Mouse (Mus musculus) fibroblast of lung, adult 2 months (primary cell): Measurements from ENCODE around the gene Rtbdn.

ENCODE experiments used
- DNase-seq: peaks from one replicate; pipeline ENCODE4 v3.0.0-alpha.2; 2011; ENCODE audit warnings: low read depth

Gene Rtbdn

DNA sequence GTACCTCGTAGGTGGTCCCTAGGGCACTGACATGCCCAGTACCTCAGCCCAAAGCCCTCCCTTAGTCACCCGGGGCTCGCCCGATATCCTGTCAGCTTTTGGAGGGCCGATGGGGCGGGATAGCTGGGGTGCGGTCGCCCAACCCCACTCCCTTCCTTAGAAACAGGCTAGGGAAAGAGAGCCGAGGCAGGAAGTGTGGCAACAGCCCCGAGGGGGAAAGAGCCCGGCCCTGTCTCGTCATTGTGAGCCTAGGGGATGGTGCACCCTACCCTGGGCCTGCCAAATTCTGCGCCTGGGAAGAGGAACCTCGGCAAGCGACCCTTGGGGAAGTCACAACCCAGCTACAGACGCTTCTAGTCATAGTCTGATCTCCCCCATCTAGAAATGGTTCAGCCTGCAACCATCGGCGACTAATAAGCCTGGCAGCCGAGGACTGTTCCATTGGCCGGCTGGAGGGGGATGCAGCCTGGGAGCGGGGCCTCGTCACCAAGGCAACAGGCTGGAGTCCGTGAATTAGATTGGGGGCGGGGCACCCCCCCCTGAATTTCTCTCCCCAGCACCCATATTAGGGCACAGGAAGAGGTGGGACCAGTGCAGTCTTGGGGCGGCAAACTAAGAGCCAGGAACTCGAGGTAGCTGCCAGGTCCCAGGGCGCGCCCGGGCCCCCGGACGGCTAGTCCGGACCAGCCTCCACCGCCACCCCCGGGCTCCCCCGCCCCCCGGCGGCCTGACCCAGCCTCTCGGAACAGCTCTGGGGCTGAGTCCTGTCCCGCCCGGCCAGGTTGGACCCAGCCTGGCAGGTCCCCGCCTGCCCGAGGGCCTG is 33.0 kb downstream of the Rtbdn start:
- DNase-seq: peak; percentile 89

DNA sequence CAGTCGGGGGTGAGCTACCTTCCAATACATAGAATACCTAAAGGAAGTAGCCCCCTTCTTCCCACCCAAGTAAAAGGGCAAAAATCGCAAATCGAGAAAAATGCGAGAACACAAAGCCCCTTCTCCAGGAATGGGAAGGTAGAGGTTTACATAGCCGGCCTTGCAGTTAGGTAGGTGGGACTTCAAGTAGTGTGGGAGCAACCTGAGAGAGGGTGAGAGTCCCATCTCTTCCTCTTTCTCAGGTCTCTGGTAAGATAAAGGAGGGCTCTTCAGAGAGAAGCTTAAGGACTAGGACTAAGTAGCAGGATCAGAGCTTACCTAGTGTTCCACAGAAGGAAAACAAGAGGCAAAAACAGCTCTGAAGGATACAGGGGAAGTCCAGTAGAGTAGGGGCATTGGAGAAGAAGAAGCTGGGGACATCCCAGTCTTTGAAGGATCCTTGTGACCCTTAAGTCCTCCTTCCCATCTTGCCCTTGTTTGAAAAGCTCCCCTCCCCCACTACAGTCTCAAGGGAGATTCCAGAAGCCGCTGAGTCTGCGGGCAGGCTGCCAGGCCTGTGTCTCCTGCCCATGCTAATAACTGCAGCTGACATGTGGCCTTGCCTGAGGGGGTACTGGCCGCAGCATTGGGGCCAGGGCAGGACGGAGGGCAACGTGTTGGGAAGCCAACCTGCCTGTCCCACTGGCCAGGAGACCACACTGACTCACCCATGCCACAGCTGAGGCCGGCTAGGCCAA is 34.0 kb downstream of the Rtbdn start:
- peak; percentile 78 for DNase-seq

DNA sequence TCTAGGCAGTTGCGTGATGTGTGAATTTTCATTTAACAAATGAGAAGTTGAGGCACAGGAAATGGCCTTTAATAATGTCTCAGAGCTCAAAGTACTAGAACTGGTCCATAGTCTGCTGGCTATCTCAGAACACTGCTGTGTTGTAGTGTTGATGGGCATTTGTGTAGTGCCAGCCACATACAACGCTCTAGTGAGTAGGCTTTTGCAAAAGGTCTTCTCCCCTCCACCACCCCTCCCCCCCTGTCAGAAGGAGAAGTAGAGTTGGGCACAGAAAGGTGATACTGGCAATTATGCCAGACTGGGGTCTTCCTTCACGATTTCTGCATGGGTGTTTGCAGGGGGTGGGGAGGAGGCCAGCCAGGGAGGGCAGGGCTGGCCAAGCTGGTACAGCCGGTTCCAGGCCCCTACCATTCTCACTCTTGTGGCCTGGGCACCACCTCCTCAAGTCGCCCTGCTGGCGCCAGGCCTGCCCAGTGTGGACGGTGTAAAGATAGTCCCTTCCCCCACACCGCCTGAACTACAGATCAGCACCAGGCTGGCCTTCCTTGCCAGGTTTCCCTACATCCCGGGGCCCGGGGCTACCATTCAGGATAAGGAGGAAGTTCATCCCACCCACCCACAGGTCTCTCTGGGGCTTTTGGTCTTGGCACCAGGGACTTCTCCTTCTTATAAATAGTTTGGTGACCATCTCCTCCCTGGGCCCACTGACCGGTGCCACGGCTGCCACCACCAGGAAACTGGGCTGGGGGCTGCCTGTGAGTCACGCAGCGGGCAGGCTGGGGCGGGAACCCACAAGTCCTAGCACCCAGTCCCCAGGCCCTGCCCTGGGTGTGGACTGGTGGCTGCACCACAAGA is 35.1 kb downstream of the Rtbdn start:
- DNase-seq: no peak

DNA sequence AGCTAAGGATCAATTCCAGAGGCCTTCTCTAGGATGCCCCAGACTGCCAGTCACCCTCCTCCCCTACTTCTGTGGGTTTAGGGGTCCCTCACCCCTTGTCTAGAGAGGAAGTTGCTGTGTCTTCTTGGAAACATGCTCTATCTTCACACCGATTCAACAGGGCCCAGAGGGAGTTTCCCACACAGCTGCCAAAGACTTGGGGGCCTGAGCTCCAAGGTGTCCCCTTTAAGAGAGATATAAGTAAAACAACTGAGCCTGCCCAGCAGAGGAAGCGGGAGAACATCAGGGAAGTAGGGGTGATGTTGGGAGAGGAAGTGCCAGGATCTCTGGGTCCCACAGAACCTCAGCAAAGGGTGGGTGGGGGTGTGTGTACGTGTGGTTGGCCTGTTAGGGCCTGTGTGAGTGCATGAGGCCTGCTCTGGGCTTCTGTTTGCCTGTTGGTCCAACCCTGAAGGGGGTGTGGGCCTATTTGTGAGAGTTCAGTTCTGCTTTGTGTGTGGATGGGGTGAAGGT is 35.8 kb downstream of the Rtbdn start:
- no peak for DNase-seq

DNA sequence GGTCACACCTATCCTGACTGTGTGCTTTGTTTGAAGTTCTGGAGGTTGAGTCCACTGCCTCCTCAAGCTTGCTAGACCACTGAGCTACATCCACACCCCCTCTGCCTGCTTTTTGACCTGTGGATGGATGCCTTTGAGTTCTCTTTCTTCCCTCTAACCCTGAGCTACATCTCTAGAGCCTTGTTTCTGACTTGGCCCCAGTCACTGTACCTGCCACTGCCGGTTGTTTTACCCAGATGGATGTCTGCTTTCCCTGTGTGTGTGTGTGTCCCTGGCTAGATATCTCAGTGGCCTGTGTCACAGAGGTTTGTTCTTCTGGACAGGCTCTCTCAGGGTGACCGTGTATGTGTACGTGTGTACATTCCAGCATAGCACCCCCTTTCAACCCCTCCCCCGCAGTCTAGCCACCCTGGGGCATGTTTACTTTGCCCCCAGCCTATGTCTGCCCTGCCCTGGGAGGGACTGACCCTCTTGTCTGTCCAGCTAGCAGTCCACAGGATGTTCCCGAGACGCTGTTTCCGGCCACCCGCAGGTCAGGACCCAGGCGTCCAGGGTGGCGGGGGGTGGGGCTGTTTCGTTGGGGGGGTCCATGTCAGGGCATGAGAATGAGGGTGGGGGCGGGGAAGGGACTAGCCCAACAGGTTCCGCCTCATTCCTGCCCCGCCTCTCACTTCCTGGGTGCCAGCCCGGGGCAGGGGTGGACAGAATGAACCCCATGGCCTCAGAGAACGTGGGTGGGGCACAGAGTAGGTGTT is 37.7 kb downstream of the Rtbdn start:
- no peak for DNase-seq

DNA sequence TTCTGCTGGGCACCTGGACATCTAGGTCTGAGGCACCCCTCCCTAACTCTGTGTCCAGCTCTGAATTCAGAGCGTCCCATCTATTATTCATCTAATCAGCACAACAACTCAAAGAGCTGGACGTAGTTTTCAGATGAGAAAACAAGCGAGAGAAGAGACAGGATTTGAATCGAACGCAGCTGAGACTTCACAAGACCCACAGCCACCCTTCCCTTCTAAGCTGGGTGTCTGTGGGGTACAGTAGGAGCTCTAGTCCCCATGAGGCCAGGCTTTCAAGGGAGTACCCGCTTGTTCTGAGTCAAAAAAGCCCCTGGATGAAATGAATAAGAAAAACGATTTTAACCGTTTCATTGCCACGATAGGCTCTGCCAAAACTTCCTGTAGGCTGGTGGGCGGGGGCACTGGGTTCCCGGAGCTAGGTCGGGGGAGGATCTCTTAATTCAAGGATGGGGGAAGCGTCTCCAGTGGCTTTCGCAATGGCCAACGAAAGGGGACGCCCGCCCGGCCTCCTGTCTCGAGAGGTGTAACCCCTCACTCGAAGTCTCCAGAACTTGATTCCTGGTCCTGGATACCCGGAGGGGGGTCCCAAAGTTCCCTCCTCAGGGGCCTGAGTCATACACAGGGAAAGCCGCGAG is 38.4 kb downstream of the Rtbdn start:
- DNase-seq: no peak

DNA sequence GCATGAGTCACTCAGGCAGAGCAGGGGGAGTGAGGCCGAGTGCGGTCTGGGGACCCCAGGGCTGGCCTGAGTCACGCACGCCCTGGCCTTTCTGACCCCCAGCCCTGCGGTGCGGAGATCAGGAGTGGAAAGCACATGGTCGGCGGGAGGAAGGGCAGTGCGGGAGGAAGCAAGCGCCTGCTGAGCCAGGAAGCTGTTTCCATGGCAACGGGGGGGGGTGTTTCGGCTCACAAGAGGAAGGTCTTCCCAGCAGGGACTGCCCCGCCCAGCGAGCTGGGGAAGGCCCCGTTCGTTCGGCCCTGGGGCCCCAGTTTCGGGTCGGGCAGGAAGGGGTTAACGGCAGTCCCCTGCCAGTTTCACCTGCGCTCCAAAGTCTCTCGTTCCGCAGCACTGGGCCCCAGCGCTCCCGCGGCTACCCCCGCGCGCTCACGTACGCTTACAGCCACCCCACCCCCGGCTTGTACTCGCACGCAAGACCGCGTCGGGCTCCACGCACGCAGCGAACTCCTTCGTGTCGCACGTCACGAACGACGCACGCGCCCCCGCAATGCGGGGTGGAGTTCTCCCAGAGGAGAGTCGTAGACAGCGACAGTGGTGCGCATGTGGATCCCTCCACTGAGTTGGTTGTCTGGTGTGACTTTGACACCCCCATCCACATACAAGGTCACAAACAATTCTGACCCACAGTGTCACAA is 39.0 kb downstream of the Rtbdn start:
- no peak for DNase-seq

DNA sequence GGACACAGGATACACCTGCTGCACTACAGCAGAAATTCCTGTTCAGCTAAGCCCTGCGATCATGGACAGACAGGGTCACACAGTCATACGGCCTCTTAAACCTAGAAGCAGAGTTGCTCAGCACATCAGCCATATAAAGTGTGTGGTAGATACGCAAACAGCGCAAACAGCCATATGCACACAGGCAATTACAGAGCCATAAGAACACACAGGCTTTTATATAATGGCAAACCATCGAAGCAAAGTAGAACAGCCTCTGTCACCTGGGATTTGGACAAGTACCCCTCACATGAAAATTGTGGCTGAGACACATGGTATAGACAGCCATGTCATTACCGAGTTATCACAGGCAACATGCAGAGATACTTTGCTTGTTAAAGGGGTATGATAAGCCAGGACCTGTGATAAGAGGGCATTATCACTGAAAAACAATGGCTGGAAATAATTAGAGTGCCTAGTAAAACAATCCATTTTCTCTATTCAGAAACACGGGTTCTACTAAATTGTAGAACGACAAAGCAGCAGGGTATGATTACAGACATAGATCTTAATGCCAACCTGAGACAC is 39.7 kb downstream of the Rtbdn start:
- no peak for DNase-seq

DNA sequence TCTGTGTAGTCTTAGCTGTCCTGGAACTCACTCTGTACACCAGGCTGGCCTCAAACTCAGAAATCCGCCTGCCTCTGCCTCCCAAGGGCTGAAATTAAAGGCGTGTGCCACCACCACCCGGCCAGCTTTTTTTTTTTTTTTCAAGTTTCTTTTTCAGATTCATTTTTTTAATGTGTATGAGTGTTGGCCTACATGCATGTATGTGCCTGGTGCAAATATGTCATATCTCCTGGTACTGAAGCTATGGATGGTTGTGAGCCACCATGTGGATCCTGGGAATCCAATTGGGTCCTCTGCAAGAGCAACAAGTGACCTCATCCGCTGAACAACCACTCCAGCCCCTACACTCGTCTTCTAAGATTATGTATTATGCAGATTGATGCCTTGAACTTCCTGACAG is 40.6 kb downstream of the Rtbdn start:
- no peak for DNase-seq

DNA sequence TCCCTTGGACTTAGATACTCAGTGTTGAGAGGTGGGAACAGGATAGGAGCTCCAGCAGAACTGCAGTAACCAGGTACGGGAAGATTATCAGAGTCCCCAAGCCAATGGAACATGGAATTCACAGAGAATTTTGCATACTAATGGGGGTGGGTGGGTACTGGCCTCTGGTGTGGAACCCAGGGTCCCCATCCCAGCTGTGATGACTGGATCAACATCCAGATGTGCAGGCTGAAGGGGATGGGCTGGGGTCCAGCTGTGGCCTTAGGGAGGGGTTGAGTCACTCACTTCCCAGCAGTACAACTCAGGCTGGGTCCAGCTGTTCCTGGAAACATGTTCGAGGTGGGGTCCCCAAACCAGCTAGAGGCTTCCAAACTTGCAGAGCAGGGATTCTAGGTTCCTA is 41.1 kb downstream of the Rtbdn start:
- DNase-seq: no peak

DNA sequence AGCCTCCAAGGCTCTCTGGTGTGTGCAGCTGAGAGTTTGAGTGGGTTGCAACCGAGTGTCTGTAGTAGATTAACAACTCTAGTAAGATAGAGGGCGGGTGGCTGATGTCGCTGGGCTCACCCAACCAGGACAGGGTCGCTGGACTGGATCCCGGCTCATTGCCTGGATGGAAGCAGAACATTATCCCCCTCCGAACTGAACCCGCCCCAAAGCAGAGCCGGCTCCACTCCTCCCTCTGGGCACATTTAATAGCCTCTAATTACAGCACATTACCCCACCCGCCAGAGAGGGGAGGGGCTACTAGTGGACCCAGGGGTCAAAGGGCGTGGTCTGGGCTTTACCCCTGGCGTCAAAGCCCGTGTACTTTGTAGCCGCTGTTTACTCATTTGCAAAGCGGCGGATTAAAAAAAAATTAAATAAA is 42.5 kb downstream of the Rtbdn start:
- DNase-seq: no peak

DNA sequence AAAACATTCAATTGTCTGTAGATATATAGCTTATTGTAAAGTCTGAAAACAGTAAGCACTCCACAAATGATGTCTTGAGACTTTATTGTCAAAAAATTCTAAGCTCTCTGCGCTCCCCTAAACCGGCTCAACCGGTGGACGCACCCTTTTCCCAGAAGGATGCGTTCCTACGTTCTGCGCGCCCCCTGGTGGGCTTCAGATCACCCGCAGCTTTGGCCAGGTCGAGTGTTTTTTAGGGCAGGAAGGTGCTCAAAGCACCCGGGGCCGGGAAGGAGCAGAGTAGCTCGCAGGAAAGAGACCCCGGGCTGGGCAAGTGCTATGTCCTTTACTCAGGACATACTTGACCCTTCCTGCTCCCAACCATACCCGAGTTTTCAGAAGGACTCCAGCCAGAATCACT is 43.0 kb downstream of the Rtbdn start:
- DNase-seq: no peak

DNA sequence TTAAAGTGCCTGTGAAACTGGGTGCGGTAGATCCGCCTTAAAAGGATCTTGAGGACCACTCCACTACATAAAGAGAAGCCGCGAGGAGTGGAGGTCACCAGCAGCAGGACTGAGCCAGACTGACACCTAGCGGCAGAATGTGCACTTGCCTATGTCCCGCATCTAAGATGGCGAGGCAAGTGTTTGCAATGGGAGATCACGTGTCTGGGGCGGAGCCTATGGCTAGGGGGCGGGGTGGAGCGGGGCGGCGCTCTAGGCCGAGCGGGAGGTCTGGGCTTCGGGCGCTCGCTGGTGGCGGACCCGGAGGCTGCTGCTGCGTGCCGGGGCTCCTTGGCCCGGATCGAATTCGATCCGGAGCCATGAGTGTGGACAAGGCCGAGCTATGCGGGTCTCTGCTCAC is 43.6 kb downstream of the Rtbdn start, which contains the start of gene Hook2:
Gene Hook2, plus strand, starts transcription at position 255 of the 400 bp plus-strand sequence.
- DNase-seq: peak; percentile 97

DNA sequence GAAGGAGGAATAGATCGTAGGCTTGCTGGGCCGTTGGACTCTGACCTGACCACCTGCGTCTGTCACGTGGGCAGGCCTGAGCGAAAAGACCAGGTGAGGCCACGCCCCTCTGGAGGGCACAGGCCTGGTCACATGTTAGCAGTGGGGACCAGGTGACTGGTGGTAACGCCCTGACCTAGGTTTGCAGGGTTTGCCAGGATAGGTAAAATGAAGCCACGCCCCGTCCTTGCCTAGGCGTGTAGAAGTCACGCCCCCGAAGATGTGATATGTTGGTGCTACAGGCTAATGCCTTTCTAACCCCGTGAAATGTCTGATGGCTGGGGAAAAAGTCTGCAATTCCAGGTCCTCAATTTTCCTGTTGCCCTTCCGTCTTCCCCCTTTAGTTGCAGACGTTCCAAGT is 44.0 kb downstream of the Rtbdn start:
- no peak for DNase-seq

DNA sequence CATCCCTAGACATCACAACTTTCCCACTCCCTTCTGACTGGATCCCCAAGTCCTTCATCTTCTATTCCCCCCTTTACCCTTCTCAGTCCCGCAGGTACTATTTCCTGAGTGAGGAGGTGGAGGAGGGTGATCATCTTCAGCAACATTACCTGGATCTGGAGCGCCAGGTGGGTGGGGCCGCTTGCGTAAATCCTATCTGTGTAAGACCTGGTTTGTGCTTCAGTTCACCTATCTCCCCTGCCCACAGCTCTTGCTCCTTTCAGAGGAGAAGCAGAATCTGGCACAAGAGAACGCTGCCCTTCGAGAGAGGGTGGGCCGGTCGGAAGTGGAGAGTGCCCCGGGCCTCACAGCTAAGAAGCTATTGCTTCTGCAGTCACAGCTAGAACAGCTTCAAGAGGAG is 47.6 kb downstream of the Rtbdn start:
- no peak for DNase-seq

DNA sequence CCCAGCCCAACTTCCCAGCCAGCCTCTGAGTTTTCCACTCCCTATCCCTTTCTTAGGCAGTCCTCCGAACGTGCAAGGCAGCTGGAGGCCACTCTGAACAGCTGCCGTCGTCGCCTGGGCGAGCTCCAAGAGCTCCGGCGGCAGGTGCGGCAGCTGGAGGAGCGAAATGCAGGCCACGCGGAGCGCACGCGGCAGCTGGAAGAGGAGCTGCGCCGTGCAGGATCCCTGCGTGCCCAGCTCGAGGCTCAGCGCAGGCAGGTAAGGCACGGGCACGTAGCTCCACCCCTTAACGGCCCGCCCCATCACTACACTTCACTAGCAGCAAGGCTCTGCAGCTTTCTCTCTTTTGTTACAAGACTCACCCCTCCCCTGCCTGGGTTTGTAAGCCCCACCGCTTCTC is 48.9 kb downstream of the Rtbdn start:
- no peak for DNase-seq

DNA sequence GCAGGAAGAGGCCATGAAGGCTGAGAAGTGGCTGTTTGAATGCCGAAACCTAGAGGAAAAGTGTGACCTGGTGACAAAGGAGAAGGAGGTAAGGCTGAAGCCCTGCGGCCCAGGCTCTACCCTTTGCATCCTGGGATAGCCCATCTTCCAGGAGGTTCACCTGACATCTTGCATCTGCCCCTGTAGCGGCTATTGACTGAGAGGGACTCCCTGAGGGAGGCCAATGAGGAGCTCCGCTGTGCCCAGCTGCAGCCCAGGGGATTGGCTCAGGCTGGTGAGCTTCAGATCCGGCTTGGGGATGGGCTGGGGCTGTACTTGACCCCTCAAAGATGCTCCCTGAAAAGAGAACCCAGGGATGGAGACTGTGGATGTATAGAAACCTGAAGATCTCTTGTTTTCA is 50.2 kb downstream of the Rtbdn start:
- DNase-seq: no peak

DNA sequence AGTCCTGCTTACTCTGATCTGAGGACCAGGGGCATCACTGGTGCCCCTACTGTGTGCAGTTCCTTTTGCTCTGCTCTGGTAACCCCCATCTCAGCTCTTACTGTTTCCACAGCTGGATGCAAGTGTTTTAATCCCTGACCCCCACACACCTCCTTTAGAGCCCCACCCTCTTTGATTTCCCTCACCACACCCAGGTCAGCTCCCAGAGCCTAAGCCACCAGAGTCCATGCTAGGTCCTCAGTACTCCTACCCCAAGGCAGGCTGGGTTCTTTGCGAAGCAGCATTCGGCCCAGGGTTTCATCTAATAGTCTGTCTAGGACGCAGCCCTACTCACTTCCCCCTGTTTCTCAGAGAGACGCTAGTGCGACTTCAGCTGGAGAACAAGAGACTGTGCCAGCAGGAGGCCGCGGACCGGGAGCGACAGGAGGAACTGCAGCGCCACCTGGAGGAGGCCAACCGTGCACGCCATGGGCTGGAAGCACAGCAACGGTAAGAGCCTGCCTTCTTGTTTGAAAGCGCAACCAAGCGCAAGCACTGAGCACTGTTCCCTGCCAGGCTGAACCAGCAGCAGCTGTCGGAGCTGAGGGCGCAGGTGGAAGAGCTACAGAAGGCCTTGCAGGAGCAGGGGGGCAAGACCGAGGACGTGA is 51.0 kb downstream of the Rtbdn start:
- DNase-seq: no peak
